Mouse (Mus musculus): ENCODE results near the gene Antxr1. TPM values are rescaled to one million over a fixed set of nuclear protein-coding genes. Genes with fewer than 3 reads are reported as not detected.

The Antxr1 gene
- polyA plus RNA-seq, 1 experiment from 2014 or later, result 0.47 TPM

DNA sequence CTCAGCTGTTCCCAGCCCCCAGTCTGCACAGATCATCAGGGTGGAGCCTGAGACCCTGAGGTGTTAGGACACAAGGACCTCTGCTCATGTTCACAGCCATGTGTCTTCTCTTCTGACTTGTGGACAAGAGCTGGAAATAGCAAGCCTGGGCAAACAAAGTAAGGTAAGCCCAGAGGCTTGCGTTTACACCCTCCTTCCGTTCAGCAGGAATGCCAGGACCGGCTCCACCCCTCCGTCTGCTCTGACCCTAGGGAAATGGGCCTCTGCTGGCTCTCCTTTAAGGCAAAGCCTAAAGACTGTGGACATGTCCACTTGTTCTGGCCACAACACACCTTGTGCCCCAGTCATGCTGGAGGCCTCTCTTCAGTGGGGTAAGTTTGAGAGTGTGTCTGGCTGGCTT lies 215.6 kb downstream of the Antxr1 start:
- Histone ChIP-seq H3K4me3 (ENCODE audit: low read depth, low read length) (no peak overlapping the region), H3K9me3 (ENCODE audit: low read length) (no peaks in the 10 kb centered on the region), H3K27me3 (ENCODE audit: insufficient read depth, low read length) (no peaks in the 10 kb centered on the region), H3K27ac (ENCODE audit: low read depth) (peak overlapping the region; percentile 80), H3K9ac (replicated peaks) (no peak overlapping the region), H3K36me3 (replicated peaks; ENCODE audit: insufficient read depth, low read length) (no peaks in the 10 kb centered on the region), H3K4me1 (ENCODE audit: insufficient read depth) (peaks cover 5% of the 10 kb centered on the region), H3K4me2 (ENCODE audit: low read depth, low read length) (peak overlapping the region; percentile 13; the same call in 1 of the 2 replicates)
- no peak for DNase-seq
- no peak; the same call in 1 of the 2 replicates for ATAC-seq
- TF ChIP-seq EP300 (IDR thresholded peaks at IDR 0.05; ENCODE audit: low read depth) (no peak), CTCF (IDR thresholded peaks at IDR 0.05; ENCODE audit: low read depth) (no peak)
- 53% methylated on average over 4 of the region's 4 CpGs for WGBS (ENCODE audit: insufficient replicate concordance)

DNA sequence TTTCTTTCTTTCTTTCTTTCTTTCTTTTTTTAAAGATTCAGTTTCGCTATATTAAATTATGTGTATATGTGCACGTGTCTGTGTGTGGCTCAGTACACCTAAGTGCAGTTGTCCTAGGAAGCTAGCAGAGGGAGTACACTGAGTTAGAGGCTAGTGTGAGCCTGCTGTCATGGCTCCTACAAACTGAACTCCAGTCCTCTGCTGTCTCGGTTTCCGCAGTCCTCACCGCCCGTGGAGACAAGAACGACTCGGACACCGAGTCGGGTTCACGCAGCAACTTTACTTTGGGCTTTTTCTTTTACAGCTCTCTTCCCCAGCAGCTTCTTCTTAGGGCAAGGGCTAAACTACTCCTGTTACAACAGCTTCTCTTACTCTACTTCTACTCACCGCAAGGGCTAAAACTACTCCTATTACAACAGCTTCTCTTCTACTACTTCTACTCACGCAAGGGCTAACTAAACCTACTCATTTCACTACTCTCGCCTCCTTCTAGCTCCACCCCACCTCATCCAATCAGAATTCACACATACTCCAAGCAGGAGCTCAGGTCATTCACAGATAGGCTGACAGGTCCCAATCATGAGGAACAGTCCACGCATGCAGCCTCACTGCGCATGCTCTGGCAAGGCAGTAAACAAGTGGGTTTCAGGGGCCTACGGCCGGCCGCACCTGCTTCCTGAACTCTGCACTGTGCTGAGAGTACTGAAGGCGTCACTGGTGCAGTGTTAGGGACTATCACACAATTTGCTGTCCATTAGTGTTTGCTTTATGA lies 216.4 kb downstream of the Antxr1 start:
- TF ChIP-seq EP300 (IDR thresholded peaks at IDR 0.05; ENCODE audit: low read depth) (no peak), CTCF (IDR thresholded peaks at IDR 0.05; ENCODE audit: low read depth) (no peak)
- Histone ChIP-seq H3K4me3 (ENCODE audit: low read depth, low read length) (no peak overlapping the region), H3K27me3 (ENCODE audit: insufficient read depth, low read length) (no peaks in the 10 kb centered on the region), H3K9me3 (ENCODE audit: low read length) (no peaks in the 10 kb centered on the region), H3K36me3 (replicated peaks; ENCODE audit: insufficient read depth, low read length) (no peaks in the 10 kb centered on the region), H3K27ac (ENCODE audit: low read depth) (peak overlapping the region; percentile 80), H3K4me1 (ENCODE audit: insufficient read depth) (peaks cover 5% of the 10 kb centered on the region), H3K4me2 (ENCODE audit: low read depth, low read length) (peak overlapping the region; percentile 13; the same call in 1 of the 2 replicates), H3K9ac (replicated peaks) (no peak overlapping the region)
- 54% methylated on average over 20 of the region's 20 CpGs for WGBS (ENCODE audit: insufficient replicate concordance)
- ATAC-seq (peak; percentile 90), DNase-seq (peak; percentile 64)

DNA sequence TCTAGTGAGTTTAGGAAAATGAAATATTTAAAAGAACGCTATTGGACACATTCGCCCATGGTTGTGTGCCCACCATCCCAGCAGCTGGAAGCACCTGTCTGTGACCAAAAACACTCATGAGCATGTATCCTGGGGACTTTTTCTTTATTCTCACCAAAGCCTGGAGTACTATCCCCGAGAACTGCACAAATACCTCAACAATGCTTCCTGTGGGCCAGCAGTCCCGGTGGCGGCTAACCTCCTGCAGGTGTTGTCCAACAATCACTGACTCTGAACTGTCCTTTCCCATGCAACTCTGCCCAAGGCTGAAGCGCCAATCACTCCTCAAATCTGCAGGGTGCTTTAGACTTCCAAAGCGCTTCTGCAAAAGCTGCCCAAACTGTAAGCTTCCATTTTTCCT lies 219.0 kb downstream of the Antxr1 start:
- WGBS (ENCODE audit: insufficient replicate concordance), result 77% methylated on average over 7 of the region's 7 CpGs
- Histone ChIP-seq H3K9ac (replicated peaks) (no peak overlapping the region), H3K27ac (ENCODE audit: low read depth) (no peak overlapping the region), H3K4me1 (ENCODE audit: insufficient read depth) (peaks cover 5% of the 10 kb centered on the region), H3K27me3 (ENCODE audit: insufficient read depth, low read length) (no peaks in the 10 kb centered on the region), H3K9me3 (ENCODE audit: low read length) (no peaks in the 10 kb centered on the region), H3K4me3 (ENCODE audit: low read depth, low read length) (no peak overlapping the region), H3K36me3 (replicated peaks; ENCODE audit: insufficient read depth, low read length) (no peaks in the 10 kb centered on the region), H3K4me2 (ENCODE audit: low read depth, low read length) (no peak overlapping the region)
- DNase-seq (no peak), ATAC-seq (no peak)
- no peak for TF ChIP-seq EP300 (IDR thresholded peaks at IDR 0.05; ENCODE audit: low read depth)
- no peak for TF ChIP-seq CTCF (IDR thresholded peaks at IDR 0.05; ENCODE audit: low read depth)

DNA sequence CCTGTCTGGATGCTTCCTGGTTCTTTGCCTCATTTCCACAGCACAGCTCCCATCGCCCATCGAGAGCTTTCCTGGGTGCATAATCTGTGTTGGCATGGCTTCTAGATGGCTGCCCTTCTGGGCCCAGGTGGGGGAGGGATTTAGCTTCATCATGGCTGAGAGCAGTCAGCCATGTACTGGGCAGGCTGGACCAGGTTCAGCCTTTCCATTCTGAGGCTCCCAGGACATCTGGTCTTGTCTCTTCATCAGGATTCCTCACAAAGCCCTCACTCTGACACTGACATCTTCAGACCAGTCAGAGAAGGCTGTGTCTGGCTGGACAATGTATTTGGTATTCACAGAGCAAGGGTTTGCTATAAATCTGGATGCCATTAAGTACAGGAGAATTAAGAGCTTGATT lies 219.6 kb downstream of the Antxr1 start:
- Histone ChIP-seq H3K4me2 (ENCODE audit: low read depth, low read length) (no peak overlapping the region), H3K36me3 (replicated peaks; ENCODE audit: insufficient read depth, low read length) (no peaks in the 10 kb centered on the region), H3K9ac (replicated peaks) (no peak overlapping the region), H3K4me3 (ENCODE audit: low read depth, low read length) (no peak overlapping the region), H3K9me3 (ENCODE audit: low read length) (no peaks in the 10 kb centered on the region), H3K27ac (ENCODE audit: low read depth) (no peak overlapping the region), H3K4me1 (ENCODE audit: insufficient read depth) (peaks cover 5% of the 10 kb centered on the region), H3K27me3 (ENCODE audit: insufficient read depth, low read length) (no peaks in the 10 kb centered on the region)
- TF ChIP-seq CTCF (IDR thresholded peaks at IDR 0.05; ENCODE audit: low read depth) (no peak), EP300 (IDR thresholded peaks at IDR 0.05; ENCODE audit: low read depth) (no peak)
- DNase-seq, result no peak
- ATAC-seq, result no peak
- WGBS (ENCODE audit: insufficient replicate concordance), result 94% methylated on average over 2 of the region's 2 CpGs

DNA sequence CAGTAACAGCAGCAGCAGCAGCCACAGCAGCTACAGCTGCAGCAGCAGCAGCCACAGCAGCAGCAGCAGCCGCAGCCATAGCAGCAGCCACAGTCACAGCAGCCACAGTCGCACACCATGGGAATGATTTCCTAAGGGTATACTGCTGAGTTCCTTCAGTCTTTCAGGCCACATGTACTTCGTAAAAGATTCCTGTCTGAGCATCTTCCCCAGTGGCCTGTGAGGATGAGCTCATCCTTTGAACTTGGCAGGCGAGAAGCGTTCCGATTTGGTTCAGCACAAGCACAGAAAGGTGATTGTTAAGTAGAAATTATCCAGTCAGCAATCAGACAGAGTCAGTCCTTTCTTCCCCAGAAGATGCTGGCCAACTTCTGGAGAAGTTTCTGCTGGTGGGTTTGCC lies 223.5 kb downstream of the Antxr1 start:
- H3K9ac ChIP-seq (replicated peaks), result no peak overlapping the region
- DNase-seq, result no peak
- TF ChIP-seq EP300 (IDR thresholded peaks at IDR 0.05; ENCODE audit: low read depth) (no peak), CTCF (IDR thresholded peaks at IDR 0.05; ENCODE audit: low read depth) (no peak)
- H3K36me3 ChIP-seq (replicated peaks; ENCODE audit: insufficient read depth, low read length), result no peaks in the 10 kb centered on the region
- no peaks in the 10 kb centered on the region for H3K4me1 ChIP-seq (ENCODE audit: insufficient read depth)
- no peaks in the 10 kb centered on the region for H3K9me3 ChIP-seq (ENCODE audit: low read length)
- no peaks in the 10 kb centered on the region for H3K27me3 ChIP-seq (ENCODE audit: insufficient read depth, low read length)
- no peak overlapping the region for H3K27ac ChIP-seq (ENCODE audit: low read depth)
- H3K4me3 ChIP-seq (ENCODE audit: low read depth, low read length), result no peak overlapping the region
- no peak overlapping the region for H3K4me2 ChIP-seq (ENCODE audit: low read depth, low read length)
- WGBS (ENCODE audit: insufficient replicate concordance), result 89% methylated on average over 6 of the region's 6 CpGs
- no peak for ATAC-seq

DNA sequence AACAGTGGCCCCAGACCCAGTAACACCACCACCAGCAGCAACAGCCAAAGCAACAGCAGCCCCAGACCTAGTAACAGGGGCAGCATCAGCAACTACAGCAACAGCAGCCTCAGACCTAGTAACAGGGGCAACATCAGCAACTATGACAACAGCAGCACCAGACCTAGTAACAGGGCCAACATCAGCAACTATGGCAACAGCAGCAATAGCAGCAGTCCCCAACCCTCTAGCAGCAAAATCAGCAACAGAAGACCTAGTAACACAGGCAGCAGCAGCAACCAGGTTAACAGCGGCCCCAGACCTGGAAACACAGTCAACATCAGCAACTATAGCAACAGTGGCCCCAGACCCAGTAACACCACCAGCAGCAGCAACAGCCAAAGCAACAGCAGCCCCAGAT lies 224.1 kb downstream of the Antxr1 start:
- WGBS (ENCODE audit: insufficient replicate concordance), result 88% methylated on average over 1 of the region's 1 CpGs
- Histone ChIP-seq H3K27me3 (ENCODE audit: insufficient read depth, low read length) (no peaks in the 10 kb centered on the region), H3K9me3 (ENCODE audit: low read length) (no peaks in the 10 kb centered on the region), H3K36me3 (replicated peaks; ENCODE audit: insufficient read depth, low read length) (no peaks in the 10 kb centered on the region), H3K4me1 (ENCODE audit: insufficient read depth) (no peaks in the 10 kb centered on the region), H3K9ac (replicated peaks) (no peak overlapping the region), H3K4me2 (ENCODE audit: low read depth, low read length) (no peak overlapping the region), H3K27ac (ENCODE audit: low read depth) (no peak overlapping the region), H3K4me3 (ENCODE audit: low read depth, low read length) (no peak overlapping the region)
- no peak for TF ChIP-seq CTCF (IDR thresholded peaks at IDR 0.05; ENCODE audit: low read depth)
- TF ChIP-seq EP300 (IDR thresholded peaks at IDR 0.05; ENCODE audit: low read depth), result no peak
- no peak for DNase-seq
- ATAC-seq, result no peak
